Mouse (Mus musculus) left cerebral cortex, postnatal 4 days (tissue): ENCODE results near the gene Vps37c. TPM values are rescaled to one million over a fixed set of nuclear protein-coding genes. Genes with fewer than 3 reads are reported as not detected.

Source experiments
- DNase-seq: peaks from one replicate; pipeline ENCODE4 v3.0.0-alpha.2; 2022
- intact Hi-C: fragments of 180-260 bp; cut with DNase I; formaldehyde crosslinking; loops from one replicate; pipeline ENCODE4 v1.15.1; 2025
- total RNA-seq, 2 experiments: library from RNA; stranded (reverse); gene quantifications; 2 replicates each; pipeline ENCODE4 v1.2.3; 2021

Gene Vps37c
- total RNA-seq, 2 experiments from 2014 or later: 24.1 to 24.9 TPM

DNA sequence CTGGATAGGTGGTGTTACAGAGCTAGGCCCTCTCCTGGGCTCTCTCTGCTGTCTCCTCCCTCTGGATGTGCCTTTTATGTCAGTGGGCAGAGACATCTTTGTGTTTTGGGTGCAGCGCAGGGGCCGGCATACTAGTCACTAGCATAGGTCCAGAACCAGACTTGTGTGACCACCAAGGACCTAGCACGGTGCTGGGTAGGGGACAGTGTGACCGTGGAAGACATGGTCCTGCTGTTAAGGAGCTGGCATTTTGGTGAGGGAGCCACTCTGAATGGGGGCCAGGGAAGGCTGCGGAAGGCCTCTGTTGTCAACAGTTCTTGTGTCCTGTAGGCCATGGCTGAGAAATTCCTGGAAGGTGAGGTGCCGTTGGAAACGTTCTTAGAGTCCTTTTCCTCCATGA is 23.7 kb downstream of the Vps37c start:
- intact Hi-C loops: loop anchor here (5.0 kb wide), 2 partner anchors 155 to 170 kb away; partner anchors contain the start of genes Tmem109 and Tmem132a
- no peak for DNase-seq

DNA sequence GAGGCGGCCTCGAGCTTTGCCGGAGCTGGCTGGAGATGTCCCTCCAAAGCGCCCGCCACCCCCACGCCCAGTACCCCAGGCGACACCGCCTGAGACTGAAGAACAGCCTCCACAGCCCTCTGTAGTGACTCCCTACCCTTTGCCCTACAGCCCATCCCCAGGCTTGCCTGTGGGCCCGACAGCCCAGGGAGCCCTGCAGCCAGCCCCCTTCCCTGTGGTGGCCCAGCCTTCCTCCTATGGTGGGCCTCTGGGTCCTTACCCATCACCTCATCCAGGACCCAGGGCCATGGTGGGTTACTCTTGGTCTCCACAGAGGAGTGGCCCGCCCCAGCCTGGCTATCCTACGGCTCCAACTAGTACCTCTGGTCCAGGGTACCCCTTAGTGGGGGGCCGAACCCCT is 24.1 kb downstream of the Vps37c start:
- intact Hi-C loops: loop anchor here (5.0 kb wide), 2 partner anchors 155 to 170 kb away; partner anchors contain the start of genes Tmem109 and Tmem132a
- no peak for DNase-seq

DNA sequence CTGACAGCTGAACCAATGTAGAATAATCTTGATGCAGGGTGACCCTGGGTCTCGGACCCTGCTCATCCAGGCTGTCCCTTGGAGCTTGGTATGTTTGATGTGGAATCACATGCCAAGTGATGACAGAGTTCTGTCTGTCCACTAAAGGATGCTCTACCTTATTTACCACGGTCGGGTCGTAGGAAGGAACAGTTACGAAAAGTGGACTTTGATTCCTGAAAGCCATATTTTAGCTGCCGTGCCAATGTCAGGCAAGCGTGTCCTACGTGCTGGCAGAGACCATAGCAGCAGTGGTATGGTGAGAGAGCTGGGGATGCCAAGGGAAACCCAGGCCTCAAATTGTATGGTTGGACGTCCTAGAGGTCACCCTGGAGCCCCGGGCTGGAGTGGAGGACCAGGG is 25.0 kb downstream of the Vps37c start:
- intact Hi-C loops: loop anchor here (5.0 kb wide), 2 partner anchors 154 to 169 kb away; partner anchors contain the start of genes Tmem109 and Tmem132a
- DNase-seq: no peak

DNA sequence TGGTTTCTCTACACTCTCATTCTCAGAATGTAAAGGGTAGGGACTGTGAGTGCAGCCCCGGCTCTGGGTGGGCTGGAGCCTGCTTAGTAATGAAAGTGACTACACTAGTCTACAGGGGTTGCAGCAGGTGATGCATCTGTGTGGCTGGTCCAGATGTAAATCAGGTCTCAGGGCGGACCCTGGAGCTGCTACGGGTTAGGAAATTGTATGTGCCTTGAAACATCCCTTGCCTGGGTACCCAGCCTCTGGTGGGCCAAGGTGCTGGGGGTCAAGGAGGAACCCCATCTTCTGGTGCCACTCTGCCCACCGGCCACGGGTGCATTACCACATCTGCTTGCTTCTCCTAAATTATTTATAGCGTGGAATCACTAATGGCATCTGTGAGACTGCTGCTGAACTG is 25.6 kb downstream of the Vps37c start:
- intact Hi-C loops: loop anchor here (5.0 kb wide), 2 partner anchors 153 to 168 kb away; partner anchors contain the start of genes Tmem109 and Tmem132a
- DNase-seq: no peak

DNA sequence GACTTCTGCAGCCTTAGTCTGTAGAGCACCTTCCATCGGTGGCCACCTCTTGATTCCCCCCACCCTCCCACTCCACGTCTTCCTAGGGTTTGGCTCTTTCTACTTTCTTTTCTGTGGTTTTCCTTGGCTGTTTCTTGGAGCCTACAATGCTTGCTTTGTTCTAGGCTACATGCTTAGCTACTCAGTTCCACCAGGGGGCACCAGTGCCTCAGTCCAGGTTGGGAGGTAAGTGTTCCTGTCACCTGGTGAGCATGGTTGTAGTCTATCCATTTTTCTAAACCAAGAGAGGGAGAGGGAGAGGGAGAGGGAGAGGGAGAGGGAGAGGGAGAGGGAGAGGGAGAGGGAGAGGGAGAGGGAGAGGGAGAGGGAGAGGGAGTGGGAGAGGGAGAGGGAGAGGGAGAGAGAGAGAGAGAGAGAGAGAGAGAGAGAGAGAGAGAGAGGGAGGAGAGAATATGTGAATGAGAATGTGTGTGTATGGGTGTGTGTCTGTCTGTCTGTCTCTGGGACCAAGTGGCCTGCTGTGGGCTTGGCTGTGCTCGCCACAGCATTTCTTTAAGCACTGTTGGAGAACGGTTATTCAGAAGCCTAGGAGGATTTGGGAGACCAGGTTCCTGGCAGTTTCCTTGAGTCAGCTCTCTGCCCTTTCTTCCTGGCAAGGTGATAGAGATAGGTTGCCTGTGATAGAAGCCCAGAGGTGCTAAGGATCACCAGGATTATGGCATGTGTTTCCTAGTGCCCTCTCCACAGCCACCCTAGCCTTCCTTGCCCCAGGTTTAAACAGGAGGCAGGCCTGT is 26.3 kb downstream of the Vps37c start:
- DNase-seq: peak; percentile 88
- intact Hi-C loops: loop anchor here (5.0 kb wide), 2 partner anchors 152 to 167 kb away; partner anchors contain the start of genes Tmem109 and Tmem132a

DNA sequence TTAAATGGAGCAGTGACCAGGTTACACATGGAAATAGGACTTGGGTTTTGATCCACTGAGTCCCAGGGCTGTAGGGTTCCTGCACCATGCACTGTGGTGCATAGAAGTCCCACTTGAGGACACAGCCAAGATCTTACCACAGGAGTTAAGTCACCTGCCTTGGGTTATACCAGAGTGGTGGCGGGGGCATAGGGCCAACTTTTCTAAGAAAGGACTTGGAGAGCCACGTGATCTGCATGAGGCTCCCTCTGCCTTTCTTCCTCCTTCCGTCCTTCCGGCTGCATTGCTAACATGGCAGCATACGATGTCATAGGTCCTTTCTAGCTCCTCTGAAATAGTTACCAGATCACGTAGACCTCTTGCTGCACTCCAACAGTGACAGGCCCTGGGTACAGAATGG is 26.9 kb downstream of the Vps37c start:
- no peak for DNase-seq
- intact Hi-C loops: no loop called here

DNA sequence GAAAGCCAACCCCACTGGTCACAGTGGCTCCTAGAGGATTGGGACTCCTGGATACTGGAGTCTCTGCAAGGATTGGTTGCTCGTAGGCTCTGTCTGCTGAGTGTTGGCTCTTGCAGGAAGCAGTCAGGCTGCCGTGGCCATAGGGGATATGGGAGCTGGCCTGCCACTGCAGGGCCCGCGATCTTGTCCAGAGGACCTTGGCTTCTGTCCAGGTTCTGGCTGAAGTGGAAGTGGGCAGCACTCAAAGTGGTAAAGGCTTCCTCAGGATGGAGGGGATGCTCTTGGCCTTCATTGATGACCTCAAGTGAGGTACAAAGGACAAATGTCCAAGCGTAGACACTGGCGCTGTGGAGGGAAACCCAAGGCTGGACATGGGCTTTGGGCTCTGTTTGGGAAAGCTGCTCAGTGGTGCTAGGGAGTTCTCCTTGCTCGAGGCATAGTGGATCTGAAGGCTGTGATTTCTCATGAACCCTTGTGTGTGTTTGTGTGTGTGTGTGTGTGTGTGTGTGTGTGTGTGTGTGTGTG is 29.8 kb downstream of the Vps37c start:
- peak; percentile 47 for DNase-seq
- intact Hi-C loops: no loop called here

DNA sequence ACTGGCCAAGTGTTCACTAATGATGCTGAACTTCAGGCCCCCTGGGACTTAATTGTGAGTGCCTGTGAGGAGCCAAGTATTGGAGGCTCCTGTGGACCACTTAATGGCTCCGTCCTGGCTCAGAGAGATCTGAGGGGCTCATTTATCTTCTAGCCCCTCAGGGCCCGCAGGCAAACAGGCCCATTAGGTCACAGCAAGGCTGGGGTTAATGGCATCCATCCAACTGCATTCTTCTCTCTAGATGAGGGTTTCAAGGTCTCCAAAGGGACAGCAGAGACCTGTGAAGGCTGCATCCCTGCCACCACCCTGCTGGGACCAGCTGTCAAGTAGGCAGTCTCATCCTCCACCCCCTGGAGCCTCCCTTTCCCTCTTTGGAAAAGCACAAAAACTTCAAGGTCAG is 31.2 kb downstream of the Vps37c start:
- intact Hi-C loops: no loop called here
- DNase-seq: peak; percentile 66

DNA sequence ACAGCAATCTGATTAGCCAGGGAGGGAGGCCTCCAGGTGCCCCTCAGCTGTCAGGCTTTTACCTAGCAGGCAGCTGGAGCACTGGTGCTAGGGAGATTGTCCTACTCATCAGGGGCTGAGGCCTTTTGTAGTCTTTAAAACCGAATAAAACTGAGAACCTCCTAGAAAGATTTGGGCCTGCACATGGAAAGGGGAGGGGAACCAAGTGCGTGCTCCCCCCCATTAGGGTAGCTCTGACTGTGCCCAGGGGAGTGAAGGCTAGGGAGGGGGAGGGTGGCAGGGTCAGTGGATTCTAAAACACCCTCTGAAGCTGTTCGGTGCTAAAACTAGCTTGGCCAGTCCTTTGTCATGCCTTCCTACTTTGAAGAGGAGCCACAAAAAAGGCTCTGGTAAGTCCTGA is 32.0 kb downstream of the Vps37c start:
- no peak for DNase-seq
- intact Hi-C loops: no loop called here

DNA sequence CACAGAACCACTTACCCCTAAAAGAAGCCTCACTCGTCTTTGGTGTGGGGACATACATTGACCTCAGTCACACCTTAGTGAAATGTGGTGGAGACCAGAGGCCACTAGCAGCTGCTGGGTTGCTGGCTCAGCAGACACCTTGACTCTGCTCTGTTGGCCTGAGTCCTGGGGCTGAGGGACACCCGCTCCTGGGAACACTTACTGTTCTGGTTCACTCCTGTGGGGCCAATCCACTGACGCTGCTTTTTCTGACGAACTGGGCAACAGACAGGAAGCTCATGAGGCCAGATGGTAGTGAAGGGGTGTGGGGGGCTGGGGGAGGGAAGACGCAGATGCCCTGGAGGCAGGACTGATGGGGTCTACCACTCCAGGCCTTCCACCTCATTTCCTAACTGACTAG is 32.5 kb downstream of the Vps37c start:
- no peak for DNase-seq
- intact Hi-C loops: no loop called here

DNA sequence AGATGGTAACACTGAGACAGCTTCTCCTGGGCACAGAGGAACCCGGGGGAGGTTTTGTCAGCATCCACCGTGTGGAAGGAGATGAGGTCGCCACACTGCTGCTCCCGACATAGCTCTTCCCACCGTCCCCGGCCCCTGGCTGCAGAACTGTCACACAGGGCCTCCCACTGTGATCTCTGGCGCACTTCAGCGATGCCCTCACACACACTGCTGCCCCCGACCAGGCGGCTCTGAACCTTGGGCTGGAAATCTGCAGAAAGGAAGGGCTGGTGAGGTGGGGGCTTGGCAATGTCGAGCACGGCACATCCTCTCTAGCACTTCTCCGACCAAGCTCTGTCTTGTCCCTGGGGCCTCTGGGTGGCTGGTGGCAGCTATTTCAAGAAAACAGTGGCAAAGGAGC is 34.5 kb downstream of the Vps37c start:
- DNase-seq: peak; percentile 38
- intact Hi-C loops: no loop called here

DNA sequence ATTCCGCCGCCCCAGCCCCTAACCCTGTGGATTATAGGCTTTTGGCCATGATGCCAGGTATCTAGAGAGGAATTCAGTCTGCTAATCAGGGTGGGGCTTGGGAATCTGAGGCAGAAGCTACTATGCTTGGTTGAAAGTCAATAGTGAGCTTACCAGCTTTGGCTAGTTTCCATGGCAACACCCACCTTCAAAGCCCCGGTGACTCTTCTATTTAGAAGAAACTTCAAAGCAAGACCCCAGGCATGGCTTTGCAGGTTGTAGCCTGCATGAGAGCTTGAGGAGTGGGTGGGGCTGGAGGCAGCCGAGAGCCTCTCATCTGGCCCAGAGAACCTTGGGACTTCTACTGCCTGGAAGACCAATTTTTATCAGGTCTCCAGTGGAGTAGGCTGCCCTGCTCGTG is 35.1 kb downstream of the Vps37c start:
- intact Hi-C loops: no loop called here
- DNase-seq: no peak

DNA sequence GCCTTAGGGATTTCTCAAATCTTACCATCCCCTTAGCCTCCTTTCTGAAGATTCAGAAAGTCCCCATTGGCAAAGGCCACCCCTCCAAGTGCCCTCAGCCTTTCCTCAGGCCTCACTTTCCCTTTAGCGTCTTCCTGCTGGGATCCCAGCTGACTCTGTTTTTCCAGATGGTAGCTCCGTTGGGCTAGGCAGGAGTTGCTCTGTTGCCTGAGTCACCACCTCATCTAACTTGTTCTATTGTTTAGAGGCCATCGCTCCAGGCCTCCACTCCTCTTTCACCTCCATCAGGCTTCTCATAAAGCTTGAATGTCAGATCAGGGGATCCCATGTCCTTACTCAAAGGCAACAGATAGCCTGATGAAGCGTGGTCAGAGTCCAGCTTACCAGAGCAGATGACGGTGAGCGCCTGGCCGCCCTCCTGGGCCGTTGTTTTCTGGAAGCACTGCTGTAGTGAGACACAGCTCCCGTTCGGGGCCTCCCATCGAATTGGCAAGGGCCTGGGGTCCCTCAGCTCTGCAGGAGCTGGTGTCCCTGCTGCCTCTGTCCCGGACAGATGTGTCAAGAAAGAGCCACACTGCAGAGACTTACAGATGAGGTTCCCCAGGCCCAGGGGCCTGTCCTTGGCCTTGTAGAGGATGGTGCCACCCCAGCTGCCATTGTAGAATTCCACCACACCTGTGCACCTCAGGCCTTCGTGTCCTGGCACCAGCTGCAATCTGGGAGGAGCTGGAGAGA is 36.3 kb downstream of the Vps37c start:
- no peak for DNase-seq
- intact Hi-C loops: no loop called here

DNA sequence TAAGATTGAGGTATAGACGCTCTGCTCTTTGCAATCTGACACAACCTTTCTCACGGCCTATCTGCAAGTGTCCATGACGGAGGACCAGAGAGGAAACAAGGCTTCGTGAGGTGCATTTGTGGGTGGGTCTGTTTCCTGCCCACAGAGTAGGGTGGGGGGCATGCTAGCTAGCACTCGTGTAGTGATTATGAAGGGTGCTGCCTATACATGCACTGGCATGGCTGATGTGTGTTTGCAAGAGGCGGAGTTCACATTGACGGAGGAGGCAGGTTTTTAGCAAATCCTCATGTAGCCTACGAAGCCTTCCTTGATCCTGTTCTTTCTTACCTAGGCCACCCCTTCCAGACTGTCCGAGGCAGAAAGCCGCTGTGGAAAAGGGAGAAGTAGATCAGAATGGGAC is 41.4 kb downstream of the Vps37c start:
- intact Hi-C loops: no loop called here
- no peak for DNase-seq

DNA sequence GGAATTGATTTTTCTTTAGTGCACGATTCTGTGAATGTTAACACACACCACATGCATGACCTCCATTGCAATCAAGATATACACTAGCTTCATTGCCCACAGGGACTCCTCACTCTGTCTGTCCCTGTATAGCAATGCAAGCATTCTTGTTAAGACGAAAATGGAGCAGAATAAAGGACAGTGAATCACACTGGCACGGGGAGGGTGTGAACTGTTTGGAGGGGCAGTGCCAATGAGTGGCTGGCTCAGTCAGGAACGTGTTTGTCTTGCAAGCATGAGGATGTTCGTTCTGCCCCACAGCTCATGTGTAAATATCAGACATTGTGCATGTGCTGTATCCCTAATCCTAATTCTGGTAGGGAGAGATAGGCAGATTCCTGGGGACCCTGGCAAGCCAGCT is 41.9 kb downstream of the Vps37c start:
- intact Hi-C loops: no loop called here
- DNase-seq: no peak

DNA sequence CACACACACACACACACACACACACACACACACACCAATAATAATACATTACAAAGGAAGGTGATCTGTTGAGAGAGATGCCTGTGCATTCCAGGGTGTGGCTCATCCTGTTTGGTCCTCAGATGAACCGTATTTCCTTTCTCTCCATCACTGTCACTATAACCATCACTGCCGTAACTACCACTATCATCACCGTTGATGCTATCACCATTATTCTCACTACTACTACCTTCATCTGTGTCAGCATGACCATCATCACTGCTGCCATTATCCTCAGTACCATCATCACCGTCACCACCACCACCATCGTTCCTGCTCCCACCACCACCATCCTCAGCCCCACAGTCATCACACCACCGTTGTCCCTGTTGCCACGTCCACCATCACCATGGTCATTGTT is 43.4 kb downstream of the Vps37c start:
- intact Hi-C loops: no loop called here
- DNase-seq: no peak

DNA sequence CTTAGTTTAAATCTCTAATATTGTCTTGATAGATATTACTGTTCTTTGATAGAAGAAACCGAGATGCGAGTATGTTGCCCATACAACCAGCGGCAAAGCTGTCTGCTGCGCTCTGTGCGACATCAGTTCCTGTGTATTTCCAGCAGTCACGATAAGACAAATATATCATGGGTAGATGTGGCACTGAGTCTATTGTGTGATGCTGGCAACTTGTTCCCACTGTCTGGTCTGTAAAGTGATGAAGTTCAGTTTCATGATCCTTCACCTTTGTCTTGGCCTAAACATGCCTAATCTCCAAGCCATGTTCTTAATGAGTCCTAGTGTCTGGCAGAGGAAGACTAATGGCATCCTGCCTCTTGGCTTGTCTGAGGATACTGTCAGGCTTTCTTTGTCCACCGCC is 44.2 kb downstream of the Vps37c start:
- no peak for DNase-seq
- intact Hi-C loops: no loop called here

DNA sequence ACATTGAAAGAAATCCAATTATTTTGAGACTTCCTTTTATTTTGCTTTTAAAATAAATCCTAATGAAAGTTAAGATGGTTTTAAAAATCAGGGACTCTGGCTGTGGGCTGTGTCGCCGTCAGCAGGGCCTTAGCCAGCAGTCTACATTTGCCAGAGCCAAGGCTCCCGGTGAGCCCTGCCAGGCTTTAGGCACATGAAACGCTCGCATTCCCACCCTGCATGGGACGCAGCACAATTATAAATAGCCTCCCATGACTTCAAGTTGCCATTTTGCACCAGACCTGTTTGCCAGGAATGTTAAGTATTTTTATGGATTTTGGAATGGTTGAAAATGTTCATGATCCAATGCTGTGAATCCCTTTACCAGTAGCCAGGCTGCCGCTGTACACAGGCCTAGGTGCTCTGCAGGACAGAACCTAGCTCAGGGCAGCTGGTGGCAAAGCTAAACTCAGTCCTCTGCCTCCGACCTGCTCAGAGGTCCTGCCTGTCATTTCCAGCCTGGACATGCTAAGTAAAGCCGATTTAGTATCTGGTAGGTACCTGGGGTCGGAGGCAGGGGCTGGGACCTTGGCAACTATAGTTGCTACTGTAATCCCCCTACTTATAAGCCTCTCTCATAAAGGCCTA is 45.1 kb downstream of the Vps37c start:
- intact Hi-C loops: no loop called here
- no peak for DNase-seq

DNA sequence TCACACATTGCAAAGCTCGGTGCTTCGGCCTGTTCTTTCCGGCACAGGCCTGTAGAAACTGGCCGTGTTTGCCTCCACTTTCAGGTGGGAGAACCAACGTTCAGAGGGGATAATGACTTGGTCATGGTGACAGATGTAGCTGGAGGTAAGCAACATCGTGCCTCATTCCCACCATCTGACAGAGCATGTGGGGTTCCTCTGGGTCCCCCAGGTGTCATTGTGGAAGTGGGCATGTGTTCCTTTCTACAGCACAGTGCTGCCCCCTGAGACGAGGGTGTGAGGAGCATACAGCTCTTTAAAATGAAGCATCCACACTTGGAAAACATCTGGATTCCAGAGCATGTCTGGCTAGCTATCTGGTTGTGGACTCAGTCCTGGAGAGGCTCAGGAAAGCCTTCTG is 46.0 kb downstream of the Vps37c start:
- DNase-seq: no peak
- intact Hi-C loops: no loop called here

DNA sequence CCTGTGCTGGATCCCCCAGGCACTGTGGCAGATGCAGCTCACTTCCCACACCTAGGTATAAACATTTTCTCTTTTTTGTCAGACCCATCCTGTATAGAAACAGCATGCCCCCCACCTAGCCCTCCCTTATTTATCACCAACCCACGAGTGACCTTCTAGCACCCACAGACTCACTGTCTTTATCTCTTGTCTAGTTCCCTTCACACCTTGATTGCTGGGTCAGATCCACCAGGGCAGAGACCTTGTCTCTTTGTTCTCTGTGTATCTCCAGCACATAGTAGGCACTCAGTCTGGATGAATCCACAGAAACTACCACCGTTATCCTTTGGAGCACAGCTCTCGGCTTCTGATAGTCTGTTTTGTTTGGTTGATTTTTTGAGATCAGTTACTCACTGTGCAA is 46.5 kb downstream of the Vps37c start:
- DNase-seq: no peak
- intact Hi-C loops: no loop called here

DNA sequence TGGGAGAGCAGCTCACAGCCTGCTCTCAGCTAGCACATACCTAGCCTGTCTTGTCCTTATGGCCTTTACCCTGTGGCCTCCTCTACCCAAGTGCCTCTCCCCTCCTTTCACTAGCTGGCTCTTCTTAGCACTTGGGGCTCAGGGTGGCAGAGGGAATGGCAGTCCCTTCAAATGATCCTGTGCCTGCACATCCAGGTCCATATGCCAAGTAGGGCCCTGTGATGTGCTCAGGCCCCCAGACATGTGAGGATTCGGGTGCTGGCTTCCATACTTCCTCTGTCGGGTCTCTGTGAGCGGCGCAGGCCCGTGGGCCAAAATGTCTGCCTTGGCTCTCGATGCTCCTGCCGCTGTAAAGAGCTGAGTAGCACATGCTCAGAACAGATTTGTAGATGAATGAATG is 47.3 kb downstream of the Vps37c start:
- no peak for DNase-seq
- intact Hi-C loops: no loop called here
